Mouse (Mus musculus): Measurements from ENCODE around the gene Klhl40. TPM values are rescaled to one million over a fixed set of nuclear protein-coding genes. Genes with fewer than 3 reads are reported as not detected.

Gene Klhl40
- polyA plus RNA-seq, 1 experiment from 2014 or later = 0.13 TPM

- Histone ChIP-seq H3K27ac (peak overlapping the region; percentile 68), H3K36me3 (ENCODE audit: poor library complexity, severe bottlenecking) (no peaks in the 10 kb centered on the region), H3K4me2 (peak overlapping the region; percentile 36), H3K27me3 (no peaks in the 10 kb centered on the region), H3K4me3 (no peak overlapping the region), H3K9me3 (replicated peaks) (no peaks in the 10 kb centered on the region), H3K4me1 (peaks cover 38% of the 10 kb centered on the region), H3K9ac (peak overlapping the region; percentile 34; the same call in 1 of the 2 replicates)
- ATAC-seq = peak; percentile 79
- WGBS = 12% methylated on average over 15 of the region's 15 CpGs
Observed at GRCm38 (mm10) chr9:121810081-121810821, 32.8 kb downstream of the Klhl40 start.

GRCm38 (mm10) chr9:121815183-121815582 is 37.8 kb downstream of the Klhl40 start:
- Histone ChIP-seq H3K4me3 (no peak overlapping the region), H3K27me3 (no peaks in the 10 kb centered on the region)
- 85% methylated on average over 6 of the region's 6 CpGs for WGBS

GRCm38 (mm10) chr9:121819073-121819770 is 41.8 kb downstream of the Klhl40 start:
- ATAC-seq = no peak
- Histone ChIP-seq H3K4me1 (peaks cover 19% of the 10 kb centered on the region), H3K4me3 (no peak overlapping the region), H3K36me3 (ENCODE audit: poor library complexity, severe bottlenecking) (no peaks in the 10 kb centered on the region), H3K9ac (no peak overlapping the region), H3K27me3 (no peaks in the 10 kb centered on the region), H3K4me2 (no peak overlapping the region), H3K9me3 (replicated peaks) (no peaks in the 10 kb centered on the region), H3K27ac (no peak overlapping the region)
- WGBS = 80% methylated on average over 9 of the region's 9 CpGs

More at GRCm38 (mm10) chr9:121815183-121815582, 37.8 kb downstream of the Klhl40 start:
- ATAC-seq = no peak
- no peak overlapping the region for H3K4me2 ChIP-seq
- no peaks in the 10 kb centered on the region for H3K9me3 ChIP-seq (replicated peaks)
- H3K9ac ChIP-seq = no peak overlapping the region
- H3K4me1 ChIP-seq = peaks cover 10% of the 10 kb centered on the region
- no peaks in the 10 kb centered on the region for H3K36me3 ChIP-seq (ENCODE audit: poor library complexity, severe bottlenecking)
- no peak overlapping the region for H3K27ac ChIP-seq

GRCm38 (mm10) chr9:121819771-121820471 is 42.5 kb downstream of the Klhl40 start:
- ATAC-seq = no peak
- Histone ChIP-seq H3K4me2 (no peak overlapping the region), H3K9me3 (replicated peaks) (no peaks in the 10 kb centered on the region), H3K36me3 (ENCODE audit: poor library complexity, severe bottlenecking) (no peaks in the 10 kb centered on the region), H3K9ac (no peak overlapping the region), H3K27me3 (no peaks in the 10 kb centered on the region), H3K4me1 (peaks cover 19% of the 10 kb centered on the region), H3K4me3 (no peak overlapping the region), H3K27ac (0 out of 2 replicates have a peak overlapping the region, but pooled peaks have one; percentile 8)
- WGBS = 64% methylated on average over 7 of the region's 7 CpGs

- no peaks in the 10 kb centered on the region for H3K36me3 ChIP-seq (ENCODE audit: poor library complexity, severe bottlenecking)
- no peak overlapping the region for H3K4me3 ChIP-seq
- H3K27ac ChIP-seq = no peak overlapping the region
- H3K9ac ChIP-seq = no peak overlapping the region
- no peaks in the 10 kb centered on the region for H3K27me3 ChIP-seq
- H3K4me1 ChIP-seq = peaks cover 19% of the 10 kb centered on the region
- WGBS = 67% methylated on average over 5 of the region's 5 CpGs
- H3K4me2 ChIP-seq = no peak overlapping the region
- no peaks in the 10 kb centered on the region for H3K9me3 ChIP-seq (replicated peaks)
- ATAC-seq = no peak
Observed at GRCm38 (mm10) chr9:121820765-121821164, 43.4 kb downstream of the Klhl40 start.

GRCm38 (mm10) chr9:121822585-121822991 is 45.2 kb downstream of the Klhl40 start:
- Histone ChIP-seq H3K4me1 (peaks cover 19% of the 10 kb centered on the region), H3K27ac (peak overlapping the region; percentile 73), H3K9ac (no peak overlapping the region), H3K36me3 (ENCODE audit: poor library complexity, severe bottlenecking) (no peaks in the 10 kb centered on the region), H3K4me3 (no peak overlapping the region), H3K9me3 (replicated peaks) (no peaks in the 10 kb centered on the region), H3K4me2 (no peak overlapping the region), H3K27me3 (no peaks in the 10 kb centered on the region)
- ATAC-seq = peak; percentile 89
- WGBS = 69% methylated on average over 6 of the region's 6 CpGs

GRCm38 (mm10) chr9:121823051-121823450 is 45.6 kb downstream of the Klhl40 start:
- Histone ChIP-seq H3K9me3 (replicated peaks) (no peaks in the 10 kb centered on the region), H3K4me2 (no peak overlapping the region), H3K4me3 (no peak overlapping the region), H3K36me3 (ENCODE audit: poor library complexity, severe bottlenecking) (no peaks in the 10 kb centered on the region), H3K4me1 (peaks cover 19% of the 10 kb centered on the region), H3K27me3 (no peaks in the 10 kb centered on the region), H3K9ac (no peak overlapping the region), H3K27ac (peak overlapping the region; percentile 73)
- ATAC-seq = no peak
- WGBS = 92% methylated on average over 1 of the region's 1 CpGs

GRCm38 (mm10) chr9:121823991-121824390 is 46.6 kb downstream of the Klhl40 start:
- Histone ChIP-seq H3K27ac (peak overlapping the region; percentile 73; the same call in 1 of the 2 replicates), H3K36me3 (ENCODE audit: poor library complexity, severe bottlenecking) (no peaks in the 10 kb centered on the region), H3K27me3 (no peaks in the 10 kb centered on the region), H3K4me1 (peaks cover 19% of the 10 kb centered on the region), H3K4me3 (no peak overlapping the region), H3K9me3 (replicated peaks) (no peaks in the 10 kb centered on the region), H3K9ac (no peak overlapping the region), H3K4me2 (no peak overlapping the region)
- ATAC-seq = peak; percentile 62; the same call in 1 of the 2 replicates
- WGBS = 46% methylated on average over 7 of the region's 7 CpGs

- Histone ChIP-seq H3K36me3 (ENCODE audit: poor library complexity, severe bottlenecking) (no peaks in the 10 kb centered on the region), H3K4me1 (peaks cover 19% of the 10 kb centered on the region), H3K4me3 (no peak overlapping the region), H3K27me3 (no peaks in the 10 kb centered on the region), H3K9ac (no peak overlapping the region), H3K27ac (no peak overlapping the region), H3K4me2 (no peak overlapping the region), H3K9me3 (replicated peaks) (no peaks in the 10 kb centered on the region)
- ATAC-seq = no peak
- WGBS = 96% methylated on average over 3 of the region's 3 CpGs
Observed at GRCm38 (mm10) chr9:121826356-121826755, 48.9 kb downstream of the Klhl40 start.

GRCm38 (mm10) chr9:121828314-121828713 is 50.9 kb downstream of the Klhl40 start:
- 77% methylated on average over 6 of the region's 6 CpGs for WGBS
- H3K4me1 ChIP-seq = peaks cover 8% of the 10 kb centered on the region
- no peak for ATAC-seq

GRCm38 (mm10) chr9:121829270-121829992 is 52.0 kb downstream of the Klhl40 start:
- H3K27ac ChIP-seq = no peak overlapping the region
- ATAC-seq = no peak
- no peaks in the 10 kb centered on the region for H3K27me3 ChIP-seq
- H3K36me3 ChIP-seq (ENCODE audit: poor library complexity, severe bottlenecking) = no peaks in the 10 kb centered on the region
- 76% methylated on average over 7 of the region's 7 CpGs for WGBS
- no peaks in the 10 kb centered on the region for H3K4me1 ChIP-seq
- H3K9me3 ChIP-seq (replicated peaks) = no peaks in the 10 kb centered on the region; the same call in 1 of the 2 replicates
- no peak overlapping the region for H3K9ac ChIP-seq
- H3K4me3 ChIP-seq = no peak overlapping the region
- H3K4me2 ChIP-seq = no peak overlapping the region

More at GRCm38 (mm10) chr9:121828314-121828713, 50.9 kb downstream of the Klhl40 start:
- Histone ChIP-seq H3K4me3 (no peak overlapping the region), H3K27me3 (no peaks in the 10 kb centered on the region), H3K4me2 (no peak overlapping the region), H3K36me3 (ENCODE audit: poor library complexity, severe bottlenecking) (no peaks in the 10 kb centered on the region), H3K27ac (no peak overlapping the region), H3K9ac (no peak overlapping the region), H3K9me3 (replicated peaks) (no peaks in the 10 kb centered on the region)
